18 mouse cellular contexts compared by ENCODE assay signal in genomic region chr11:75073696-75074095, GRCm38 (mm10).
DNase-seq lines count a peak whose midpoint lies in the region; ATAC-seq and TF ChIP-seq lines count a peak whose summit lies in the region.
"Had no signal": no experiment of that assay in that cellular context is flagged by ENCODE, and none has a peak within 500 bp of the region (broad histone marks: within the 10 kb centered on the region; RNA-seq: fewer than 3 reads in every experiment).

No protein-coding gene starts in this region.

- H3K36me3 ChIP-seq in intestine, embryonic 16.5 days (ENCODE audit: control insufficient read depth, insufficient read depth, low read length): no peaks in the 10 kb centered on the region
- no peaks in the 10 kb centered on the region for H3K36me3 ChIP-seq in intestine, embryonic 15.5 days
- no peaks in the 10 kb centered on the region for H3K36me3 ChIP-seq in embryonic facial prominence, embryonic 12.5 days
- H3K36me3 ChIP-seq in limb, embryonic 14.5 days (ENCODE audit: control insufficient read depth, insufficient read depth, low read length): no peaks in the 10 kb centered on the region
- H3K36me3 ChIP-seq: midbrain, embryonic 12.5 days had no signal

- no peaks in the 10 kb centered on the region for H3K9me3 ChIP-seq in intestine, embryonic 16.5 days (ENCODE audit: control insufficient read depth, low read length)
- no peaks in the 10 kb centered on the region for H3K9me3 ChIP-seq in intestine, embryonic 15.5 days
- no peaks in the 10 kb centered on the region for H3K9me3 ChIP-seq in embryonic facial prominence, embryonic 12.5 days
- no peaks in the 10 kb centered on the region for H3K9me3 ChIP-seq in limb, embryonic 14.5 days (ENCODE audit: control insufficient read depth, low read length)
- H3K9me3 ChIP-seq: forebrain, embryonic 12.5 days; hindbrain, embryonic 10.5 days; midbrain, embryonic 12.5 days had no signal

- peak overlapping the region; percentile 71 for H3K27ac ChIP-seq in gastrocnemius, adult 2 months
- H3K27ac ChIP-seq in intestine, embryonic 16.5 days (ENCODE audit: low read length): 0 out of 2 replicates have a peak overlapping the region, but pooled peaks have one; percentile 38
- no peak overlapping the region for H3K27ac ChIP-seq in intestine, embryonic 15.5 days
- H3K27ac ChIP-seq in embryonic facial prominence, embryonic 12.5 days: peak overlapping the region; percentile 88
- H3K27ac ChIP-seq in limb, embryonic 14.5 days (replicated peaks; ENCODE audit: low read depth, low read length): peak overlapping the region; percentile 87
- H3K27ac ChIP-seq: forebrain, embryonic 12.5 days; hindbrain, embryonic 10.5 days; macrophage; midbrain, embryonic 12.5 days had no signal

- no peak overlapping the region for H3K4me2 ChIP-seq in intestine, embryonic 16.5 days (ENCODE audit: low read depth, low read length)
- no peak overlapping the region for H3K4me2 ChIP-seq in intestine, embryonic 15.5 days (replicated peaks)
- H3K4me2 ChIP-seq in embryonic facial prominence, embryonic 12.5 days (replicated peaks): no peak overlapping the region
- H3K4me2 ChIP-seq in limb, embryonic 14.5 days (replicated peaks; ENCODE audit: low read depth, low read length, severe bottlenecking): no peak overlapping the region; the same call in 1 of the 2 replicates
- H3K4me2 ChIP-seq: forebrain, embryonic 12.5 days; midbrain, embryonic 12.5 days had no signal

- 71% methylated on average over 2 of the region's 2 CpGs for WGBS in intestine, embryonic 16.5 days
- WGBS in intestine, embryonic 15.5 days: 68% methylated on average over 2 of the region's 2 CpGs
- WGBS in embryonic facial prominence, embryonic 12.5 days: 29% methylated on average over 2 of the region's 2 CpGs
- WGBS in limb, embryonic 14.5 days: 25% methylated on average over 2 of the region's 2 CpGs

- intact Hi-C loops in gastrocnemius, adult 2 months (cut with DNase I): no loop called here

- no peak for TF ChIP-seq CTCF in gastrocnemius, adult 2 months (IDR thresholded peaks at IDR 0.05)

- no peak for ATAC-seq in intestine, embryonic 16.5 days
- no peak for ATAC-seq in intestine, embryonic 15.5 days
- ATAC-seq in embryonic facial prominence, embryonic 12.5 days (ENCODE audit: insufficient number of reproducible peaks, insufficient read depth, low FRiP score, low TSS enrichment): 0 out of 2 replicates have a peak, but pooled peaks have one; percentile 35
- ATAC-seq in limb, embryonic 14.5 days (ENCODE audit: low FRiP score, low read depth): no peak

- no peaks in the 10 kb centered on the region for H3K27me3 ChIP-seq in intestine, embryonic 16.5 days (replicated peaks; ENCODE audit: control insufficient read depth, insufficient read depth, low read length)
- no peaks in the 10 kb centered on the region for H3K27me3 ChIP-seq in intestine, embryonic 15.5 days (replicated peaks)
- H3K27me3 ChIP-seq in embryonic facial prominence, embryonic 12.5 days: no peaks in the 10 kb centered on the region
- no peaks in the 10 kb centered on the region for H3K27me3 ChIP-seq in limb, embryonic 14.5 days (ENCODE audit: control insufficient read depth, insufficient read depth, low read length)
- H3K27me3 ChIP-seq: CH12.LX; forebrain, embryonic 12.5 days; midbrain, embryonic 12.5 days had no signal

- no peak overlapping the region for H3K4me3 ChIP-seq in gastrocnemius, adult 2 months
- no peak overlapping the region for H3K4me3 ChIP-seq in intestine, embryonic 16.5 days (ENCODE audit: low read length)
- no peak overlapping the region for H3K4me3 ChIP-seq in intestine, embryonic 15.5 days (replicated peaks)
- H3K4me3 ChIP-seq in embryonic facial prominence, embryonic 12.5 days: no peak overlapping the region
- H3K4me3 ChIP-seq in limb, embryonic 14.5 days (replicated peaks; ENCODE audit: low read length): no peak overlapping the region
- H3K4me3 ChIP-seq: forebrain, embryonic 12.5 days; hindbrain, embryonic 10.5 days; midbrain, embryonic 12.5 days had no signal

- no peak overlapping the region for H3K9ac ChIP-seq in intestine, embryonic 16.5 days (ENCODE audit: low read depth, low read length)
- no peak overlapping the region for H3K9ac ChIP-seq in intestine, embryonic 15.5 days
- H3K9ac ChIP-seq in embryonic facial prominence, embryonic 12.5 days: no peak overlapping the region
- H3K9ac ChIP-seq in limb, embryonic 14.5 days (ENCODE audit: low read depth, low read length, severe bottlenecking): no peak overlapping the region
- H3K9ac ChIP-seq: forebrain, embryonic 12.5 days; midbrain, embryonic 12.5 days had no signal

- DNase-seq in gastrocnemius, adult 2 months: no peak
- no peak for DNase-seq in gastrocnemius, postnatal 4 days (ENCODE audit: low spot score in 2 of 2)
- DNase-seq in limb, embryonic 14.5 days (ENCODE audit: low spot score): no peak
- DNase-seq in spleen, postnatal 10 days (ENCODE audit: low spot score in 2 of 2): no peak
- DNase-seq in frontal cortex, postnatal 25 days (ENCODE audit: low spot score in 2 of 2): no peak
- DNase-seq: cerebellum, postnatal 14 days; kidney, adult 9 months; layer of hippocampus, adult 9-11 months; retina, postnatal 1 day; thymus, postnatal 4 days had no signal

- no peak for TF ChIP-seq POLR2A in limb, embryonic 14.5 days (IDR thresholded peaks at IDR 0.05; ENCODE audit: borderline replicate concordance, extremely low read depth, insufficient read depth, insufficient read length)

- no peaks in the 10 kb centered on the region for H3K4me1 ChIP-seq in intestine, embryonic 16.5 days (ENCODE audit: control insufficient read depth, insufficient read depth, low read length)
- 0 out of 2 replicates have a peak, but pooled peaks cover 3% of the 10 kb centered on the region for H3K4me1 ChIP-seq in intestine, embryonic 15.5 days (replicated peaks)
- peaks cover 21% of the 10 kb centered on the region for H3K4me1 ChIP-seq in embryonic facial prominence, embryonic 12.5 days
- peaks cover 31% of the 10 kb centered on the region for H3K4me1 ChIP-seq in limb, embryonic 14.5 days (ENCODE audit: control insufficient read depth, insufficient read depth, low read length)
- H3K4me1 ChIP-seq: forebrain, embryonic 12.5 days; midbrain, embryonic 12.5 days had no signal
